Mouse (Mus musculus): Measurements from ENCODE around the gene Sdsl.

DNA sequence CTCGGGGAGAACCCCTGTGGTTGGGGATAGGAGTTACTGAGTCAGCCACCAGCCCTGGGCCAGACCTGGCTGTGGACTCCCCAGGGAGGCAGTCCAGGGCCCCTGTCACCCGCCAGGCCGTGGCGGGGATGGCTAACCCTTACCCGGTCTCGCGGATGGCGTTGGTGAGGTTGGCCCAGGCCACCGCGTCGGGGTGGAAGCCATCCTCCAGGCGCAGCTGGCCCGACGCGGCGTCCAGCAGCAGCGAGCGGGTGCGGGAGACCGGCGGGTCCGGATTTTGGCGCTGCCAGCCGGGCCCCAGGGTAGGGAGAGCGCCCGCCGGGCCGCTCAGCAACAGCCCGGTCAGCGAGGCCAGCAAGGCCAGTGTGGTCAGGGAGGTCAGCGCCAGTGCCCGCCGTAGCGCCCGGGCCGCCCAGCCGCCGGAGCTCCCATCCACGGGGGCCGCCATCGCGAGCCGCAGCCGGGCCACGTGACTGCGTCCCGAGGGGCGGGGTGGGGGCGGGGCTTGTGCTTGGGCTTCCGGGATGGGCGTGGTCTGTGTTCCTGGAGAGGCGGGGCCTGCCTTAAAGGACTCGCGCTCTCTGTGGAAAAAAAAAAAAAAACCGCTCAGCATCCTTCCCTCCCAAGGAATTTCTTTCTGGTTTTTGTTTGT is 30.7 kb upstream of the Sdsl start, which contains the start of gene Plbd2:
- no peak for TF ChIP-seq CTCF (conservative IDR thresholded peaks at IDR 0.05; ENCODE audit: insufficient read depth, insufficient read length, low read depth, low read length)
- no peak for TF ChIP-seq POLR2A (IDR thresholded peaks at IDR 0.05; ENCODE audit: low read depth, low read length)

Measured in kidney, adult 2 months (tissue).